Mouse (Mus musculus) hindlimb bud, embryonic 11.5 days (tissue): ENCODE results near the gene Cdkal1.

ENCODE experiments used
- DNase-seq: peaks from one replicate; pipeline ENCODE4 v3.0.0-alpha.2; 2012; ENCODE audit warnings: low read depth, low spot score; ENCODE audit errors: extremely low spot score

Cdkal1 gene

GRCm38 (mm10) chr13:29361842-29362241 lies 493.6 kb downstream of the Cdkal1 start:
- DNase-seq: no peak

- DNase-seq: no peak
Observed at GRCm38 (mm10) chr13:29360899-29361298, 494.6 kb downstream of the Cdkal1 start.

- no peak for DNase-seq
Observed at GRCm38 (mm10) chr13:29359341-29359740, 496.1 kb downstream of the Cdkal1 start.

GRCm38 (mm10) chr13:29357483-29357882 lies 498.0 kb downstream of the Cdkal1 start:
- no peak for DNase-seq

- peak; percentile 37 for DNase-seq
Observed at GRCm38 (mm10) chr13:29356158-29356485, 499.4 kb downstream of the Cdkal1 start.

GRCm38 (mm10) chr13:29355484-29356157 lies 499.9 kb downstream of the Cdkal1 start:
- no peak for DNase-seq

- DNase-seq: no peak
Observed at GRCm38 (mm10) chr13:29354943-29355342, 500.5 kb downstream of the Cdkal1 start.

- DNase-seq: no peak
Observed at GRCm38 (mm10) chr13:29353888-29354415, 501.5 kb downstream of the Cdkal1 start.

- DNase-seq: no peak
Observed at GRCm38 (mm10) chr13:29351023-29351684, 504.3 kb downstream of the Cdkal1 start.

GRCm38 (mm10) chr13:29350004-29350403 lies 505.5 kb downstream of the Cdkal1 start:
- no peak for DNase-seq

- DNase-seq: no peak
Observed at GRCm38 (mm10) chr13:29349386-29349961, 506.0 kb downstream of the Cdkal1 start.

- no peak for DNase-seq
Observed at GRCm38 (mm10) chr13:29348331-29348730, 507.1 kb downstream of the Cdkal1 start.

GRCm38 (mm10) chr13:29332640-29333412 lies 522.6 kb downstream of the Cdkal1 start:
- DNase-seq: no peak

GRCm38 (mm10) chr13:29325946-29326345 lies 529.5 kb downstream of the Cdkal1 start:
- no peak for DNase-seq

- DNase-seq: no peak
Observed at GRCm38 (mm10) chr13:29320421-29320820, 535.1 kb downstream of the Cdkal1 start.

- no peak for DNase-seq
Observed at GRCm38 (mm10) chr13:29317703-29318102, 537.8 kb downstream of the Cdkal1 start.

GRCm38 (mm10) chr13:29316271-29316670 lies 539.2 kb downstream of the Cdkal1 start:
- no peak for DNase-seq

GRCm38 (mm10) chr13:29312026-29312425 lies 543.4 kb downstream of the Cdkal1 start:
- no peak for DNase-seq

- DNase-seq: no peak
Observed at GRCm38 (mm10) chr13:29307420-29307819, 548.1 kb downstream of the Cdkal1 start.

- DNase-seq: no peak
Observed at GRCm38 (mm10) chr13:29292608-29293240, 562.8 kb downstream of the Cdkal1 start.

- no peak for DNase-seq
Observed at GRCm38 (mm10) chr13:29290569-29290968, 564.9 kb downstream of the Cdkal1 start.
